Mouse (Mus musculus) urinary bladder, postnatal 10 days (tissue): ENCODE results near the gene Tdrd3.

Experiments used
- DNase-seq: peaks from one replicate; pipeline ENCODE4 v3.0.0; 2022; ENCODE audit warnings: low spot score

The Tdrd3 gene

GRCm38 (mm10) chr14:87415808-87416721 lies at the start of gene Tdrd3:
Gene Tdrd3 (plus strand): TSS chr14:87416639.
- DNase-seq, result peak; percentile 66

- DNase-seq, result no peak
Observed at GRCm38 (mm10) chr14:87367169-87367568, 49.3 kb upstream of the Tdrd3 start.

- no peak for DNase-seq
Observed at GRCm38 (mm10) chr14:87383041-87383440, 33.4 kb upstream of the Tdrd3 start.

- no peak for DNase-seq
Observed at GRCm38 (mm10) chr14:87384288-87385268, 31.9 kb upstream of the Tdrd3 start.

- DNase-seq, result no peak
Observed at GRCm38 (mm10) chr14:87393096-87393495, 23.3 kb upstream of the Tdrd3 start.

- DNase-seq, result no peak
Observed at GRCm38 (mm10) chr14:87396643-87397042, 19.8 kb upstream of the Tdrd3 start.

GRCm38 (mm10) chr14:87415486-87415807 lies 992 bp upstream of the Tdrd3 start:
- no peak for DNase-seq

GRCm38 (mm10) chr14:87416755-87417690 lies 584 bp downstream of the Tdrd3 start:
- DNase-seq, result no peak

GRCm38 (mm10) chr14:87417691-87418070 lies 1.2 kb downstream of the Tdrd3 start:
- DNase-seq, result no peak

GRCm38 (mm10) chr14:87419740-87420139 lies 3.3 kb downstream of the Tdrd3 start:
- no peak for DNase-seq

- no peak for DNase-seq
Observed at GRCm38 (mm10) chr14:87420576-87420975, 4.1 kb downstream of the Tdrd3 start.

- no peak for DNase-seq
Observed at GRCm38 (mm10) chr14:87422432-87422831, 6.0 kb downstream of the Tdrd3 start.

GRCm38 (mm10) chr14:87426297-87426922 lies 10.0 kb downstream of the Tdrd3 start:
- DNase-seq, result no peak

GRCm38 (mm10) chr14:87427032-87427431 lies 10.6 kb downstream of the Tdrd3 start:
- DNase-seq, result no peak

GRCm38 (mm10) chr14:87427659-87428289 lies 11.3 kb downstream of the Tdrd3 start:
- no peak for DNase-seq

- no peak for DNase-seq
Observed at GRCm38 (mm10) chr14:87433390-87433915, 17.0 kb downstream of the Tdrd3 start.

- no peak for DNase-seq
Observed at GRCm38 (mm10) chr14:87435382-87435781, 18.9 kb downstream of the Tdrd3 start.

- DNase-seq, result no peak
Observed at GRCm38 (mm10) chr14:87439721-87440120, 23.3 kb downstream of the Tdrd3 start.

GRCm38 (mm10) chr14:87446331-87446913 lies 30.0 kb downstream of the Tdrd3 start:
- DNase-seq, result no peak
